Mouse (Mus musculus) heart, postnatal 25 days (tissue): ENCODE data around the gene Tpsb2. TPM values are rescaled to one million over a fixed set of nuclear protein-coding genes. Genes with fewer than 3 reads are reported as not detected.

Experiments
- DNase-seq: peaks from one replicate; pipeline ENCODE4 v3.0.0; 2022; ENCODE audit warnings: low spot score
- intact Hi-C: fragments of 180-260 bp; cut with DNase I; formaldehyde crosslinking; loops from one replicate; pipeline ENCODE4 v1.15.1; 2025
- total RNA-seq, 2 experiments: library from RNA; stranded (reverse); gene quantifications; 2 replicates each; pipeline ENCODE4 v1.2.3; 2021

Gene Tpsb2
- total RNA-seq, result 1 to 10 TPM; 1.6 to 2.2 TPM

- DNase-seq, result no peak
- intact Hi-C loops, result loop anchor here (10.0 kb wide), 1 partner anchor 421 kb away; no protein-coding TSS in a partner anchor
These were observed at the start of gene Tpsb2 for GRCm38 (mm10) chr17:25366005-25366404. Tpsb2 (plus strand) TSS chr17:25366305.

GRCm38 (mm10) chr17:25318354-25318753, 47.8 kb upstream of the Tpsb2 start, which contains the start of gene Prss29:
Prss29 (plus strand) TSS chr17:25318654.
- intact Hi-C loops, result no loop called here
- DNase-seq, result no peak

GRCm38 (mm10) chr17:25320819-25321218, 45.3 kb upstream of the Tpsb2 start:
- DNase-seq, result no peak
- intact Hi-C loops, result no loop called here

- DNase-seq, result no peak
- intact Hi-C loops, result no loop called here
These were observed 43.2 kb upstream of the Tpsb2 start for GRCm38 (mm10) chr17:25322930-25323329.

- no peak for DNase-seq
- intact Hi-C loops, result loop anchor here (5.0 kb wide), 1 partner anchor 140 kb away; no protein-coding TSS in a partner anchor
These were observed 33.8 kb upstream of the Tpsb2 start for GRCm38 (mm10) chr17:25332321-25332720.

- no peak for DNase-seq
- intact Hi-C loops, result loop anchor here (5.0 kb wide), 1 partner anchor 138 kb away; no protein-coding TSS in a partner anchor
These were observed 32.2 kb upstream of the Tpsb2 start for GRCm38 (mm10) chr17:25333943-25334342.

GRCm38 (mm10) chr17:25338218-25338617, 27.9 kb upstream of the Tpsb2 start:
- no peak for DNase-seq
- intact Hi-C loops, result no loop called here

GRCm38 (mm10) chr17:25340003-25340402, 26.1 kb upstream of the Tpsb2 start:
- intact Hi-C loops, result no loop called here
- no peak for DNase-seq

- DNase-seq, result no peak
- intact Hi-C loops, result no loop called here
These were observed 24.6 kb upstream of the Tpsb2 start for GRCm38 (mm10) chr17:25341490-25341889.

- intact Hi-C loops, result no loop called here
- DNase-seq, result no peak
These were observed 20.6 kb upstream of the Tpsb2 start, which contains the start of gene Tpsab1 for GRCm38 (mm10) chr17:25345462-25345861. Tpsab1 (minus strand) TSS chr17:25345562.

- intact Hi-C loops, result loop anchor here (10.0 kb wide), 1 partner anchor 416 kb away; no protein-coding TSS in a partner anchor
- DNase-seq, result no peak
These were observed 4.8 kb upstream of the Tpsb2 start for GRCm38 (mm10) chr17:25361291-25361690.

- intact Hi-C loops, result loop anchor here (10.0 kb wide), 1 partner anchor 419 kb away; no protein-coding TSS in a partner anchor
- DNase-seq, result no peak
These were observed 2.4 kb upstream of the Tpsb2 start for GRCm38 (mm10) chr17:25363726-25364125.

GRCm38 (mm10) chr17:25368973-25369372, 2.9 kb downstream of the Tpsb2 start, which contains the start of gene Tpsg1:
Tpsg1 (plus strand) TSS chr17:25369273.
- intact Hi-C loops, result loop anchor here (10.0 kb wide), 1 partner anchor 424 kb away; no protein-coding TSS in a partner anchor
- no peak for DNase-seq

- no peak for DNase-seq
- intact Hi-C loops, result no loop called here
These were observed 6.4 kb downstream of the Tpsb2 start for GRCm38 (mm10) chr17:25372491-25372890.

- DNase-seq, result no peak
- intact Hi-C loops, result no loop called here
These were observed 7.9 kb downstream of the Tpsb2 start for GRCm38 (mm10) chr17:25374011-25374410.

GRCm38 (mm10) chr17:25394526-25394925, 28.4 kb downstream of the Tpsb2 start:
- intact Hi-C loops, result no loop called here
- DNase-seq, result no peak

GRCm38 (mm10) chr17:25397804-25398519, 31.9 kb downstream of the Tpsb2 start:
- peak; percentile 23 for DNase-seq
- intact Hi-C loops, result loop anchor here (1.0 to 5.0 kb wide), 2 partner anchors 72 to 299 kb away; no protein-coding TSS in a partner anchor

- intact Hi-C loops, result loop anchor here (1.0 to 5.0 kb wide), 2 partner anchors 72 to 299 kb away; no protein-coding TSS in a partner anchor
- no peak for DNase-seq
These were observed 32.4 kb downstream of the Tpsb2 start for GRCm38 (mm10) chr17:25398520-25398838.

- intact Hi-C loops, result no loop called here
- no peak for DNase-seq
These were observed 34.3 kb downstream of the Tpsb2 start for GRCm38 (mm10) chr17:25400443-25400842.

GRCm38 (mm10) chr17:25401491-25401890, 35.4 kb downstream of the Tpsb2 start:
- intact Hi-C loops, result no loop called here

GRCm38 (mm10) chr17:25402224-25402623, 36.1 kb downstream of the Tpsb2 start:
- intact Hi-C loops, result no loop called here

More at GRCm38 (mm10) chr17:25401491-25401890, 35.4 kb downstream of the Tpsb2 start:
- DNase-seq, result no peak

More at GRCm38 (mm10) chr17:25402224-25402623, 36.1 kb downstream of the Tpsb2 start:
- DNase-seq, result no peak
